Mouse (Mus musculus) layer of hippocampus, postnatal 14 days (tissue): ENCODE measurements around the gene Usb1. TPM values are rescaled to one million over a fixed set of nuclear protein-coding genes. Genes with fewer than 3 reads are reported as not detected.

Source experiments
- DNase-seq, 2 experiments: peaks; one replicate each; pipeline ENCODE4 v3.0.0; 2021 to 2022; ENCODE audit warnings: low spot score in 2 of 2, mixed read lengths in 1 of 2
- total RNA-seq, 2 experiments: library from RNA; stranded (reverse); gene quantifications; 2 replicates each; pipeline ENCODE4 v1.2.3; 2021

Gene Usb1
- total RNA-seq, 2 experiments from 2014 or later: 16.0 to 18.6 TPM

DNA sequence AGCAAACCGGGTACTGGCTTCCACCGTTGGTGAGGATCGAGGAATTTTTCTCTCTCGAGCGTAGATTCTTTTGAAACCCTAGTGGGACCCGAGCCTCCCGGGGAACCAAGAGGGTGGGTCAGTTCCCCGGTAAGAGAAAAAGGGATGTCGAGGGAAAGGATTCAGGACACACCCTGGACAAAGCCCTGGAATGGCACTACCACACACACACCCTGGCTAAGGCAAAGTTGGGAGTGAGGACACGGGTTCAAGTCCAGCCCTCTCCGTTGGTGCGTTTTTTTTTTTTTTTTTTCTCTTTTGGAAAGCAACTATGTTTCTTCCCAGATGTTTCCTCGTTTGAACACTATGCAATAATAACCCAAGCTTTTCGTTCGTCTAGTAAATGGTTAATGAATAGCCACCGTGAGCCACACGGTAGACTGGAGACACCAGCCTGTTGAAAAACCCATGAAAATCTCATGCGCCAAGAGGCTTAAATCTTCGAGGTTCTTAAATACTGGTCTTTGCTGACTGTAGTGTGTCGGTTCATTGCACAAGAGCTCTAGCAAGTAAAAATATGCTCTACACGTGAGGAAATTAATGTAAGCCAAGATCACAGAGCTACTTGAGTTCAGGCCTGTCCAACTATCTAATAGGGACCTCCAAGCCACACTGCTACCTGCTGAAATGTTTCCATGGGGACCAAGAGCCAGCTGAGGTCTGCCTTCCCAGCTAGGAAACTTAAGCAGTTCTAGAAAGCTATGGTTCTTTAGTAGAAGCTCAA lies 534 bp downstream of the Usb1 start:
- no peak for DNase-seq

GRCm38 (mm10) chr8:95335706-95336105 lies 3.6 kb downstream of the Usb1 start:
- no peak for DNase-seq

- DNase-seq: no peak
Observed at GRCm38 (mm10) chr8:95336363-95336762, 4.3 kb downstream of the Usb1 start.

DNA sequence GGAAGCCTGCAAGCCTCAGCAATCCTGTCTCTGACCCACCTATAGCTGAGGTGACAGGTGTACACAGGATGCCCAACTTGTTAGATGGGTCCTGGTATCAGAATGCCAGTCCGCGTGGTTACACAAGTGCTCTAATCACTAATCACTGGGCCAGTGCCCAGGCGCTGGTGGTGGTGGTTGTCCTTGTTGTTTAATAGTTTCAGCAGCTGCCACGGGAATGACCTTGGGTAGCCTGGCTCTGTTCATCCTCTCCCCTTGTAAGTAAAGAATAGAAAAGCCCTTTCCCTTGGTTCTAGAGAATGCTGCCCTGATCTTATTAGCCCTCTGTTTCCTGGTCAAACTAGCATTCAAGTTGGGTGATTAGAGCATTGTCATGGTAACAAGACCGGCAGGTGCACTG lies 9.6 kb downstream of the Usb1 start:
- no peak for DNase-seq

DNA sequence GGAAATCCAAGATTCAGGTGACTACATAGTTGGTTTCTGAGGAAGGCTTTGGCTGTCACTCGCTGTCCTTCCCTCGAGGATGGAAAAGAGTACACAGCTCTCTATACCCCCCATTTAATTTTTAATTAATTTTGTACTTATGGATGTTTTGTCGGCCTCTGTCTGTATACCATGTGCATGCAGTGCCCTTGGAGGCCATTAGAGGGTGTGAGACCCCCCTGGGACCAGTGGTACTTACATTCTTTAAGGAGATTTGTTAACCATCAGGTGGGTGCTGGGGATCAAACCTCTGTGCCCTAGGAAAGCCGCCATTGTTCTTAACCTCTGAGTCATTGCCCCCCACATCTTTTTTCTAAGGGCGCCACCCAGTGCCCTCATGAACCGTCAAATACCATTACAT lies 12.6 kb downstream of the Usb1 start:
- DNase-seq: no peak

- DNase-seq: peak; percentile 84 to 89
Observed at GRCm38 (mm10) chr8:95346643-95347545, 14.8 kb downstream of the Usb1 start.

GRCm38 (mm10) chr8:95348356-95348755 lies 16.3 kb downstream of the Usb1 start:
- no peak for DNase-seq

- DNase-seq: peak; percentile 58 to 81
Observed at GRCm38 (mm10) chr8:95348811-95349630, 16.9 kb downstream of the Usb1 start.

GRCm38 (mm10) chr8:95351461-95351860 lies 19.4 kb downstream of the Usb1 start:
- DNase-seq: no peak

DNA sequence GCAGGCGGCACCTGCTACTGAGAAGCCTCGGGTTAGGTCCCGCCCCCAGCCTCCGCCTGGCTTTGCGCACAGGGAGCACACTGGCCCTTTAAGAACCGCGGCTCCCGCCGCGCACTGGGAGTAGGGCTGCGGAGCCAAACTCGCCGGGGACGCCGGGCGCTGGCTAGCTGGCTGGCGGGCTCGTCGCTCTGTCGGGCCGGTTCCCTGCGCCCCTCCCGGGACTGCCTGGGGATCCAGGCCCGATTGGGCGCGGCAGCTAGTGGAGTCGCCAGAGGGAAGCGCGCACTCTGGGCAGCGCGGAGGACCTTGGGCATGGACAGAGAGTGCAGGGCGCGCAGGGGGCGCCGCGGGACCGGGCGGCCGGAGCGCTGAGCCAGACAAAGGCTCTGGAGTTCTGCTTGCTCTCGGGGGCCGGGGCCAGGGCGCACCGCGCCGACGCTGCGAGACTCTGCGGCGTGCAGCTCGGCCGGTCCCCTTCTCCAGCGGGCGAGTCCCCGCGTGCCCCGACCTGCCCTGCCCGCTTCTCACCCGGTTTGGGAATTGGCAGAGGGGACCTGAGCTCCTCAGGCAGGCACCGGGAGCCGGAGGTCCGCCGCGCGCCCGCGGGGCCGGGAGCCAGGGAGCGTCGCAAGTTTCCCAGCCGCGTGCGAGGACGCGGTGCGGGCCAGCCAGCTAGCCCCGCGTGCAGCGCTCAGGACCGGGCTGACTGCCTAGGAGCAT lies 20.2 kb downstream of the Usb1 start, which contains the start of gene Mmp15:
Gene Mmp15 (plus strand): TSS at position 118 of the 720 bp plus-strand sequence.
- peak; percentile 56 to 69 for DNase-seq

- DNase-seq: peak; percentile 28 to 41
Observed at GRCm38 (mm10) chr8:95352871-95353866, 21.1 kb downstream of the Usb1 start.

DNA sequence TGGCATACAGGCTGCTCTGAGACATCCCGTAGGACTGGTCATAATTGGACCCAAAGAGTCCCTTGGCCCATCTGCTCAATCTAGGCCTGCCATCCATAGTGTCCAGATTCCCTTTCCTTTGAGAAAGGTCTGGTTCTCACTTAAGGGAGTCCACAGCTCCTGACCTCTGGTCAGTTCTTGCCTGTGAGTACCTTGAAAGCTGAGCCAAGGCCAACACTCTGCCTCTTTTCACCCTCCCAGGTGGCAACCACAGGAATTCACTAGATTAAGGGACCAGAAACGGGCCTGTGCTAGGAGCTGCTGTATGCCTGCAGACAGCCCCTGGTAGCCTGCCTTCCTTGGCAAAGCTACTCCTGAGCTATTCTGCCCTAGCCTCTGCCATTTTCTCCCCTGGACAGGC lies 22.5 kb downstream of the Usb1 start:
- DNase-seq: no peak

DNA sequence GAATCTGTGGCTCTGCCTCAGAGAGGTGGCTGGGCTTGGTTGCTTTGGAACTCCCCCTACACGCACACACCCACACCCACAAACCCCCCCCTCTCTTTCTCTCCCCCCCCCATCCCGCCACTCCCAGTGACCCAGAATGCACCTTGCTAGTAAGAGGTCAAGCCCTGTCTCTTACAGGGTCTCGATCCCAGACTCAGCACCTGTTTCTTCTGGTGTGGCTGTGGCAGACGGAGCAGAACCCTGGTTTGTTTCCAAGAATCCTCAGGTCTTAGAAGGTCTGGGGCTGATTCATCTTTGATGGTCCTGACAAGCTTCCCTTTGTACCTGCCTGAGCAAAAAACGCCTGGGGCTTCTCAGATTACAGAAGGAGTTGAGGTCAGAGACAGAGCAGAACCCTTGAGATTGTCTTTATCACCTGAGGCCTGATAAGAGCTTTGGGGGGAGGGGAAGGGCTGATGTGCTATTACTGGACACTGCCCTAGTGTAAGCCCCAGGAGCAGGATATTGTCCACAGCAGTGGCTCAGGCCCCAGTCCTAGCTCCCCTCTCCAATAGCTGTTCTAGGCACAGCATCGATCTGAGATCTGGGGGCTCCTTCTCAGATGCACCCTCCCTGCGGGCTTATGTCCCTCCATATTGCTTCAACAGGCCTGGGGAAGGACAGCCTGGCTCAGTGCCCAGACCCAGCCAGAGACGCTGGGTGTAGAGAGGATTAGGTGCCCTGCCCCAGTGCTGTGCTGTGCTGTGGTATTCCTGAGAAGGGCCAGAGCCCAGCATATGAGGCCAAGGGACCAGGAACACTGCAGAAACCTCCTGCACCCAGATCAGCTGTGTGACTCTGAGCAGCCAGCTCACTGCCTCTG lies 26.7 kb downstream of the Usb1 start:
- no peak for DNase-seq

- no peak for DNase-seq
Observed at GRCm38 (mm10) chr8:95360181-95361015, 28.3 kb downstream of the Usb1 start.

GRCm38 (mm10) chr8:95361016-95361341 lies 28.9 kb downstream of the Usb1 start:
- DNase-seq: no peak

- DNase-seq: no peak
Observed at GRCm38 (mm10) chr8:95362272-95362671, 30.2 kb downstream of the Usb1 start.

DNA sequence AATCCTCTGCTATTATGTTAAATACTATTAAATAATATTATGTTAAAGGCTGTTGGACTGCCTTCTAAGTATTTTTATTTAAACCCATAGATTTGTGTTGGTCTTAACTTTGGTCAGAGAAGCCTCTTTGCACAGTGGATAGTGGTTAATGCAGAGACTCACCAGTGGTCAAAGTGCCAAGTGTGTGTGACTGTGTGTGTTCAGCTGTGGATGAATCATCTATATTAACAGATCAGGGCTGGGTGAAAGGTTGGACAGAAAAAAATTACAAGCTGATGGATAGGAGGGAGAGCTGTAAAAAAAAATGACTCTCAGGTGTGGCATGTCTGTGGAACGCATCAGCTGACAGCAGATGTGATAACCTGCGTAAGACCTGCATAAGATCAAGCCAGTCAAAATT lies 31.8 kb downstream of the Usb1 start:
- DNase-seq: no peak
